9 mouse cellular contexts compared by ENCODE assay signal in the genomic region with DNA sequence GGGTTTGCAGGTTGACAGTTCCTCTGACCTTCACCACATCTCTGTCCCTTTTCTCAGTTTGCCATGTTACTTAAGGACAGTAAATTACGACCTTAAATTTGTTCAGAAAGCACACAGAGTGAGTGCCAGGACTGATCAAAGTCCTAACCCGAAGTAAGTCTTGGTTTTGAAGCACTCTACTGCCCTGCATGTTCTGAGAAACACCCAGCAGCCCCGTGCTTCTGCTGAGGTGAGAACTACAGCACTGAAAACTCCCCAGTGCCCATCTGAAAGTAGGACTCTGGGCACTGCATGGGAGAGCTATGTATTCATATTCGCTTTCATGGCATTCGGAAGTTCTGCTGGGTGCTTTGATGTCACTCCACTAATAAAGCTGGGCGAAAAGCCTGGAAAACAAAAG. TPM values are rescaled to one million over a fixed set of nuclear protein-coding genes. Genes with fewer than 3 reads are reported as not detected.
DNase-seq lines count a peak whose midpoint lies in the region; ATAC-seq and TF ChIP-seq lines count a peak whose summit lies in the region.
"Had no signal": no experiment of that assay in that cellular context is flagged by ENCODE, and none has a peak within 500 bp of the region (broad histone marks: within the 10 kb centered on the region; RNA-seq: fewer than 3 reads in every experiment).

No protein-coding gene starts in this region.

- intact Hi-C loops in heart, postnatal 36 days (cut with DNase I): loop anchor here (10.0 kb wide), 2 partner anchors 310 to 550 kb away; no protein-coding TSS in a partner anchor
- intact Hi-C loops in left cerebral cortex, postnatal 25 days (cut with DNase I): loop anchor here (10.0 kb wide), 1 partner anchor 1990 kb away; no protein-coding TSS in a partner anchor

- H3K9ac ChIP-seq in heart, embryonic 16.5 days (ENCODE audit: low read length): no peak overlapping the region
- peak overlapping the region; percentile 67 for H3K9ac ChIP-seq in embryonic facial prominence, embryonic 13.5 days
- H3K9ac ChIP-seq in midbrain, embryonic 11.5 days (ENCODE audit: low read length): no peak overlapping the region; the same call in 1 of the 2 replicates

- peak overlapping the region; percentile 34 for H3K4me2 ChIP-seq in heart, embryonic 16.5 days (ENCODE audit: low read depth, low read length)
- H3K4me2 ChIP-seq in embryonic facial prominence, embryonic 13.5 days: peak overlapping the region; percentile 75
- H3K4me2 ChIP-seq in midbrain, embryonic 11.5 days: peak overlapping the region; percentile 69

- TF ChIP-seq POLR2A in kidney, adult 2 months (IDR thresholded peaks at IDR 0.05; ENCODE audit: low read depth, low read length): no peak

- no peak overlapping the region for H3K27ac ChIP-seq in heart, embryonic 16.5 days (ENCODE audit: low read length)
- 0 out of 2 replicates have a peak overlapping the region, but pooled peaks have one; percentile 16 for H3K27ac ChIP-seq in embryonic facial prominence, embryonic 13.5 days
- no peak overlapping the region for H3K27ac ChIP-seq in kidney, adult 2 months (ENCODE audit: insufficient read depth, low read depth, low read length)
- no peak overlapping the region for H3K27ac ChIP-seq in midbrain, embryonic 11.5 days (ENCODE audit: low read depth, low read length)

- no peak overlapping the region for H3K4me3 ChIP-seq in heart, embryonic 16.5 days (ENCODE audit: low read length)
- peak overlapping the region; percentile 94 for H3K4me3 ChIP-seq in embryonic facial prominence, embryonic 13.5 days
- H3K4me3 ChIP-seq in kidney, adult 2 months (ENCODE audit: insufficient read depth, low read depth, low read length): no peak overlapping the region
- H3K4me3 ChIP-seq in midbrain, embryonic 11.5 days (ENCODE audit: low read depth, low read length): peak overlapping the region; percentile 8; the same call in 1 of the 2 replicates

- no peaks in the 10 kb centered on the region for H3K9me3 ChIP-seq in heart, embryonic 16.5 days (replicated peaks; ENCODE audit: control insufficient read depth, low read length)
- no peaks in the 10 kb centered on the region for H3K9me3 ChIP-seq in embryonic facial prominence, embryonic 13.5 days
- no peaks in the 10 kb centered on the region for H3K9me3 ChIP-seq in midbrain, embryonic 11.5 days (ENCODE audit: control insufficient read depth, low read length)

- ATAC-seq in heart, embryonic 16.5 days (replicated peaks; ENCODE audit: extremely low read depth, insufficient read depth, low FRiP score): no peak
- no peak for ATAC-seq in embryonic facial prominence, embryonic 13.5 days (ENCODE audit: insufficient number of reproducible peaks, insufficient read depth, low FRiP score, low TSS enrichment, low read depth)
- ATAC-seq in midbrain, embryonic 11.5 days (ENCODE audit: low FRiP score): no peak
- ATAC-seq in erythroid progenitor cell, adult 5-6 weeks (replicated peaks; ENCODE audit: low FRiP score, poor library complexity, severe bottlenecking): no peak

- TF ChIP-seq CTCF in kidney, adult 2 months (conservative IDR thresholded peaks at IDR 0.05; ENCODE audit: insufficient read depth, insufficient read length, low read depth, low read length): no peak

- peaks cover 43% of the 10 kb centered on the region for H3K4me1 ChIP-seq in heart, embryonic 16.5 days (ENCODE audit: control insufficient read depth, insufficient read depth, low read length)
- peaks cover 45% of the 10 kb centered on the region for H3K4me1 ChIP-seq in embryonic facial prominence, embryonic 13.5 days
- H3K4me1 ChIP-seq in kidney, adult 2 months (ENCODE audit: control insufficient read depth, insufficient read depth, low read length): peaks cover 14% of the 10 kb centered on the region
- peaks cover 24% of the 10 kb centered on the region for H3K4me1 ChIP-seq in midbrain, embryonic 11.5 days (ENCODE audit: control insufficient read depth, insufficient read depth, low read length)

- no peaks in the 10 kb centered on the region for H3K36me3 ChIP-seq in heart, embryonic 16.5 days (ENCODE audit: control insufficient read depth, insufficient read depth)
- H3K36me3 ChIP-seq in embryonic facial prominence, embryonic 13.5 days: no peaks in the 10 kb centered on the region
- no peaks in the 10 kb centered on the region for H3K36me3 ChIP-seq in kidney, adult 2 months (ENCODE audit: control insufficient read depth, insufficient read depth, low read length)
- no peaks in the 10 kb centered on the region for H3K36me3 ChIP-seq in midbrain, embryonic 11.5 days (ENCODE audit: control insufficient read depth, insufficient read depth, low read length)

- WGBS in heart, embryonic 16.5 days: 46% methylated on average over 6 of the region's 6 CpGs
- 31% methylated on average over 6 of the region's 6 CpGs for WGBS in embryonic facial prominence, embryonic 13.5 days
- 42% methylated on average over 6 of the region's 6 CpGs for WGBS in kidney, adult 2 months
- WGBS in midbrain, embryonic 11.5 days: 51% methylated on average over 6 of the region's 6 CpGs

- no peaks in the 10 kb centered on the region for H3K27me3 ChIP-seq in heart, embryonic 16.5 days (ENCODE audit: control insufficient read depth, insufficient read depth, low read length)
- no peaks in the 10 kb centered on the region for H3K27me3 ChIP-seq in embryonic facial prominence, embryonic 13.5 days
- no peaks in the 10 kb centered on the region for H3K27me3 ChIP-seq in kidney, adult 2 months (replicated peaks; ENCODE audit: control insufficient read depth, insufficient read depth, low read length)
- no peaks in the 10 kb centered on the region for H3K27me3 ChIP-seq in midbrain, embryonic 11.5 days (ENCODE audit: control insufficient read depth, insufficient read depth, low read length)

- no peak for DNase-seq in heart, postnatal 36 days
- peak; percentile 81 for DNase-seq in kidney, adult 2 months
- DNase-seq in midbrain, embryonic 11.5 days (ENCODE audit: low spot score, missing footprints): no peak
- DNase-seq in left cerebral cortex, postnatal 25 days (ENCODE audit: low spot score in 2 of 2): no peak
- DNase-seq in frontal cortex, postnatal 36 days (ENCODE audit: low spot score in 2 of 2): no peak
- DNase-seq: thymus, postnatal 14 days had no signal

RNA-seq across cellular contexts. Expression of gene Adgrl2, which starts 6.0 kb away (rescaled TPM):
- 32.7 and 34.6 TPM in 2 replicates for polyA plus RNA-seq in heart, embryonic 16.5 days (2015; fragmentation: Nextera tagmentation; extraction: Ambion mirVana)
- 10 to 100 TPM; 51.6 to 56.1 TPM for total RNA-seq in heart, postnatal 36 days (2021)
- polyA plus RNA-seq in embryonic facial prominence, embryonic 13.5 days (2015; fragmentation: Nextera tagmentation; extraction: Ambion mirVana): 123 and 128 TPM in 2 replicates
- 22.4 and 25.7 TPM in 2 replicates for polyA plus RNA-seq in kidney, adult 2 months (2012; rRNA removed)
- 124 and 131 TPM in 2 replicates for polyA plus RNA-seq in midbrain, embryonic 11.5 days (2014; fragmentation: Nextera tagmentation; extraction: Ambion mirVana)
- 100 to 1,000 TPM; 129 to 135 TPM for total RNA-seq in left cerebral cortex, postnatal 25 days (2021)
- 2.2 and 6.7 TPM in 2 replicates for total RNA-seq in erythroid progenitor cell, adult 5-6 weeks (2015; ENCODE audit: low replicate concordance)
- total RNA-seq in erythroid progenitor cell, adult 5-6 weeks (2017; ENCODE audit: low replicate concordance): 1.2 and 1.8 TPM in 2 replicates

Comparison
In these comparisons a context has a peak if more than half of its experiments do, and no peak if none do; other contexts are left out.
1. H3K4me3 ChIP-seq: peak in embryonic facial prominence, embryonic 13.5 days (single experiment) and midbrain, embryonic 11.5 days (single experiment); none in heart, embryonic 16.5 days (single experiment) and kidney, adult 2 months (single experiment).
2. Peak in every context shown above with its lines, with median percentiles within 50 percentile points of each other: H3K4me2 ChIP-seq.